Mouse (Mus musculus): ENCODE results near the gene Gm42878. TPM values are rescaled to one million over a fixed set of nuclear protein-coding genes. Genes with fewer than 3 reads are reported as not detected.

The Gm42878 gene
- polyA plus RNA-seq, 1 experiment from 2014 or later: not detected

Other genes starting within 250 kb of the Gm42878 start
- gene Trafd1, start 159.8 kb downstream of the Gm42878 start, polyA plus RNA-seq (2014; fragmentation: Nextera tagmentation; extraction: Ambion mirVana): 60.6 and 69.8 TPM in 2 replicates
- 37.2 and 43.8 TPM in 2 replicates for gene Naa25, start 147.5 kb downstream of the Gm42878 start, polyA plus RNA-seq (2014; fragmentation: Nextera tagmentation; extraction: Ambion mirVana)
- 3.5 and 4.0 TPM in 2 replicates for gene Tmem116, start 93.6 kb downstream of the Gm42878 start, polyA plus RNA-seq (2014; fragmentation: Nextera tagmentation; extraction: Ambion mirVana)
- gene Erp29, start 93.0 kb downstream of the Gm42878 start, polyA plus RNA-seq (2014; fragmentation: Nextera tagmentation; extraction: Ambion mirVana): 137 and 153 TPM in 2 replicates
- gene Adam1b, start 42.0 kb downstream of the Gm42878 start, polyA plus RNA-seq (2014; fragmentation: Nextera tagmentation; extraction: Ambion mirVana): 0.29 and 0.45 TPM in 2 replicates
- gene Adam1a, start within 50 bp of the Gm42878 start, polyA plus RNA-seq (2014; fragmentation: Nextera tagmentation; extraction: Ambion mirVana): 1.0 and 1.3 TPM in 2 replicates
- 43.6 and 45.7 TPM in 2 replicates for gene Mapkapk5, start 423 bp upstream of the Gm42878 start, polyA plus RNA-seq (2014; fragmentation: Nextera tagmentation; extraction: Ambion mirVana)
- 24.6 and 39.3 TPM in 2 replicates for gene Aldh2, start 48.3 kb upstream of the Gm42878 start, polyA plus RNA-seq (2014; fragmentation: Nextera tagmentation; extraction: Ambion mirVana)
- gene Acad12, start 73.5 kb upstream of the Gm42878 start, polyA plus RNA-seq (2014; fragmentation: Nextera tagmentation; extraction: Ambion mirVana): 5.4 and 5.7 TPM in 2 replicates
- 1.1 and 1.5 TPM in 2 replicates for gene Acad10, start 115.0 kb upstream of the Gm42878 start, polyA plus RNA-seq (2014; fragmentation: Nextera tagmentation; extraction: Ambion mirVana)
- 23.9 and 30.7 TPM in 2 replicates for gene Brap, start 115.1 kb upstream of the Gm42878 start, polyA plus RNA-seq (2014; fragmentation: Nextera tagmentation; extraction: Ambion mirVana)
- 76.9 and 80.6 TPM in 2 replicates for gene Atxn2, start 165.9 kb upstream of the Gm42878 start, polyA plus RNA-seq (2014; fragmentation: Nextera tagmentation; extraction: Ambion mirVana)

Measured in heart, embryonic 11.5 days (tissue).